Mouse (Mus musculus) ES-Bruce4 (cell line): ENCODE measurements around the gene Srsf12.

Experiments
- CTCF ChIP-seq: IDR thresholded peaks from one replicate; pipeline ENCODE4 v1.8.1; 2011; ENCODE audit warnings: low read depth, low read length
- POLR2A ChIP-seq: IDR thresholded peaks from one replicate; pipeline ENCODE4 v1.8.1; 2011; ENCODE audit warnings: low read length; ENCODE audit not compliant: insufficient read depth

DNA sequence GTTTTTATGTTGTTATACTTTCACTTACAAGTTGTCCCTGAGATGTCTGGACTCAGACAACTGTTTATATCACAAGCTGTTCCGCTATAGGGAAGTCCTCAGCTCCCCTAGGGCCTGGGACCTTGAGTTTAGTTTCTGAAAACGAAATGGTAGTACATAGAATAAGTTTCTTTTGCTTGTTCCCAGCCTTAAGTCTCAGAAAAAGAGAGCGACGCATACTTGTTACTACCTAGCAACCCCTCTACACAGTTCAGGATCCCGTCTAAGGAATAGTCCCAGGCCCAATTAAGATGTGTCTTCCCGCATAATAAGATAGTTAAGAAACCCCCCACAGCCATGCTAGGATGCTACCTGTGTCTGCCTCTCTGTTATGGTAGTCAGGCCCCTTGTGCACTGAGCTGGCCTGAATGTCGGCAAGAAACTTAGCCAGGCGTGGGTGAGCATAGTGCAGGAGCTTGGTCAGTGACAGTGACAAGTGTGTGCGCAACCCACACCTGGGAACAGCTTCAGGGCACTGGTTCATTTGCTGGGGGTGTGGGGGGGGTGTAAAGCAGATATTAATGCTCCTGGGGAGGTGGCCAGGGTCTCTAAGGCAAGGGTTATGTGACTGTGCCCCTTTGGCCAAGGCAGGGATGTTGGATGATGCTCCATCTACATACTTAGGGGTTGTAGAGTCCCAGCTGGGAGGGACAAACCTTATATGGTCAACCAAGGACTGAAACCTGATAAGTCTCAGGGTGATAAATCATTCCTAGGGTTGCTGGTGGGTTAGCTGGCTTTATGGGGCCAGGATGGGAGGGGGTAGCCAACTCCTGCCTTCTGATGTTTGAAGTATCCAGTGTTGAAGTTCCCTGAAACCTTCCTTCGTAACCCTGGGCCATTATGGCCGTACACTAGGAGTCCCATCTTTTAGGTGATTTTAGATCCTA, 61.9 kb downstream of the Srsf12 start:
- TF ChIP-seq CTCF, result no peak
- TF ChIP-seq POLR2A, result no peak
